ENCODE assay signal across 7 mouse cellular contexts in the genomic region with DNA sequence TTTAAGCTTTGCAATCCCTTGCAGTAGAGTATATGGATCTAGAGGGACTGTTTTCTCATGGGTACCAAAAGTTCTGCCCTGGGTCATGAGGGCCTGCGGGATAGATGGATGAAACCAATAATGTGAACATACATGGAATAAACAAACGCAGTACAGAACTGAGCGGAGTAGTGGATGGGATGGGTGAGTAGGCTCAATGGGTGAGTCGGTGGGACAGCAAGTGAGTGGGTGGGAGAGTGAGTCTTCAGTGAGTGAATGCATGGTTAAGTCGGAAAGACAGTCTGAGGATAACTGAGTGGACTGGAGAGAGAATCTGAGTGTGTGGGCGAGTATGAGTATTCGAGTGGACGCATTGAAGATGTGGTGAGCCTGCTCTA. TPM values are rescaled to one million over a fixed set of nuclear protein-coding genes. Genes with fewer than 3 reads are reported as not detected.
DNase-seq lines count a peak whose midpoint lies in the region; ATAC-seq and TF ChIP-seq lines count a peak whose summit lies in the region.

No protein-coding gene starts in this region.

- no peaks in the 10 kb centered on the region for H3K36me3 ChIP-seq in lung, embryonic 15.5 days
- H3K36me3 ChIP-seq in forebrain, embryonic 13.5 days (ENCODE audit: poor library complexity, severe bottlenecking), result no peaks in the 10 kb centered on the region
- H3K36me3 ChIP-seq in limb, embryonic 14.5 days (ENCODE audit: control insufficient read depth, insufficient read depth, low read length), result no peaks in the 10 kb centered on the region
- H3K36me3 ChIP-seq in stomach, embryonic 15.5 days, result no peaks in the 10 kb centered on the region

- H3K4me3 ChIP-seq in lung, embryonic 15.5 days, result peak overlapping the region; percentile 60
- peak overlapping the region; percentile 68 for H3K4me3 ChIP-seq in forebrain, embryonic 13.5 days
- H3K4me3 ChIP-seq in limb, embryonic 14.5 days (replicated peaks; ENCODE audit: low read length), result peak overlapping the region; percentile 84
- peak overlapping the region; percentile 58 for H3K4me3 ChIP-seq in stomach, embryonic 15.5 days (replicated peaks)

- H3K27me3 ChIP-seq in lung, embryonic 15.5 days, result peaks cover 31% of the 10 kb centered on the region
- peaks cover 43% of the 10 kb centered on the region for H3K27me3 ChIP-seq in forebrain, embryonic 13.5 days
- no peaks in the 10 kb centered on the region for H3K27me3 ChIP-seq in limb, embryonic 14.5 days (ENCODE audit: control insufficient read depth, insufficient read depth, low read length)
- H3K27me3 ChIP-seq in stomach, embryonic 15.5 days (replicated peaks), result peaks cover 17% of the 10 kb centered on the region

- 25% methylated on average over 8 of the region's 8 CpGs for WGBS in lung, embryonic 15.5 days
- 28% methylated on average over 8 of the region's 8 CpGs for WGBS in forebrain, embryonic 13.5 days
- WGBS in limb, embryonic 14.5 days, result 28% methylated on average over 8 of the region's 8 CpGs
- WGBS in stomach, embryonic 15.5 days, result 28% methylated on average over 8 of the region's 8 CpGs

- no peak for DNase-seq in lung, postnatal 14 days
- no peak for DNase-seq in limb, embryonic 14.5 days (ENCODE audit: low spot score)
- no peak for DNase-seq in frontal cortex, postnatal 25 days (ENCODE audit: low spot score in 2 of 2)
- no peak for DNase-seq in right cerebral cortex, postnatal 14 days

- H3K9me3 ChIP-seq in lung, embryonic 15.5 days, result no peaks in the 10 kb centered on the region
- no peaks in the 10 kb centered on the region for H3K9me3 ChIP-seq in forebrain, embryonic 13.5 days (replicated peaks)
- H3K9me3 ChIP-seq in limb, embryonic 14.5 days (ENCODE audit: control insufficient read depth, low read length), result no peaks in the 10 kb centered on the region
- no peaks in the 10 kb centered on the region for H3K9me3 ChIP-seq in stomach, embryonic 15.5 days

- ATAC-seq in lung, embryonic 15.5 days (ENCODE audit: borderline replicate concordance, extremely low read depth, low FRiP score, low TSS enrichment), result no peak
- 0 out of 2 replicates have a peak, but pooled peaks have one; percentile 13 for ATAC-seq in forebrain, embryonic 13.5 days
- ATAC-seq in limb, embryonic 14.5 days (ENCODE audit: low FRiP score, low read depth), result no peak
- no peak for ATAC-seq in stomach, embryonic 15.5 days (ENCODE audit: insufficient read depth, low FRiP score, low read depth)

- H3K9ac ChIP-seq in lung, embryonic 15.5 days, result peak overlapping the region; percentile 44; the same call in 1 of the 2 replicates
- H3K9ac ChIP-seq in forebrain, embryonic 13.5 days, result peak overlapping the region; percentile 76
- H3K9ac ChIP-seq in limb, embryonic 14.5 days (ENCODE audit: low read depth, low read length, severe bottlenecking), result peak overlapping the region; percentile 93
- 0 out of 2 replicates have a peak overlapping the region, but pooled peaks have one; percentile 27 for H3K9ac ChIP-seq in stomach, embryonic 15.5 days

- H3K4me1 ChIP-seq in lung, embryonic 15.5 days, result peaks cover 17% of the 10 kb centered on the region
- H3K4me1 ChIP-seq in forebrain, embryonic 13.5 days, result peaks cover 14% of the 10 kb centered on the region
- H3K4me1 ChIP-seq in limb, embryonic 14.5 days (ENCODE audit: control insufficient read depth, insufficient read depth, low read length), result peaks cover 21% of the 10 kb centered on the region
- H3K4me1 ChIP-seq in stomach, embryonic 15.5 days, result 0 out of 2 replicates have a peak, but pooled peaks cover 4% of the 10 kb centered on the region

- TF ChIP-seq POLR2A in limb, embryonic 14.5 days (IDR thresholded peaks at IDR 0.05; ENCODE audit: borderline replicate concordance, extremely low read depth, insufficient read depth, insufficient read length), result no peak

- H3K27ac ChIP-seq in lung, embryonic 15.5 days, result no peak overlapping the region
- no peak overlapping the region for H3K27ac ChIP-seq in forebrain, embryonic 13.5 days
- H3K27ac ChIP-seq in limb, embryonic 14.5 days (replicated peaks; ENCODE audit: low read depth, low read length), result peak overlapping the region; percentile 90; the same call in 1 of the 2 replicates
- no peak overlapping the region for H3K27ac ChIP-seq in stomach, embryonic 15.5 days

- peak overlapping the region; percentile 92 for H3K4me2 ChIP-seq in lung, embryonic 15.5 days
- H3K4me2 ChIP-seq in forebrain, embryonic 13.5 days, result peak overlapping the region; percentile 99
- peak overlapping the region; percentile 56 for H3K4me2 ChIP-seq in limb, embryonic 14.5 days (replicated peaks; ENCODE audit: low read depth, low read length, severe bottlenecking)
- H3K4me2 ChIP-seq in stomach, embryonic 15.5 days, result peak overlapping the region; percentile 90

RNA-seq across cellular contexts. Expression of a gene that starts 0.3 kb away (rescaled TPM):
- polyA plus RNA-seq in lung, embryonic 15.5 days (2015; fragmentation: Nextera tagmentation; extraction: Ambion mirVana), result 3.9 and 4.1 TPM in 2 replicates
- polyA plus RNA-seq in forebrain, embryonic 13.5 days (2015; fragmentation: Nextera tagmentation; extraction: Ambion mirVana), result 0.85 and 1.0 TPM in 2 replicates
- polyA plus RNA-seq in limb, embryonic 14.5 days (2012; rRNA removed), result 27.6 and 32.3 TPM in 2 replicates
- 27.1 and 33.6 TPM in 2 replicates for polyA plus RNA-seq in limb, embryonic 14.5 days (2014; fragmentation: Nextera tagmentation; extraction: Ambion mirVana)
- 1.6 and 2.1 TPM in 2 replicates for polyA plus RNA-seq in stomach, embryonic 15.5 days (2015; fragmentation: Nextera tagmentation; extraction: Ambion mirVana)

RNA-seq across cellular contexts. Expression of a gene that starts 33.2 kb away (rescaled TPM):
- polyA plus RNA-seq in lung, embryonic 15.5 days (2015; fragmentation: Nextera tagmentation; extraction: Ambion mirVana), result 17.9 and 19.1 TPM in 2 replicates
- 16.0 TPM in 2 replicates for polyA plus RNA-seq in forebrain, embryonic 13.5 days (2015; fragmentation: Nextera tagmentation; extraction: Ambion mirVana)
- polyA plus RNA-seq in limb, embryonic 14.5 days (2012; rRNA removed), result 8.7 and 9.5 TPM in 2 replicates
- 12.3 and 14.4 TPM in 2 replicates for polyA plus RNA-seq in limb, embryonic 14.5 days (2014; fragmentation: Nextera tagmentation; extraction: Ambion mirVana)
- polyA plus RNA-seq in stomach, embryonic 15.5 days (2015; fragmentation: Nextera tagmentation; extraction: Ambion mirVana), result 15.6 and 17.2 TPM in 2 replicates

Comparison
In these comparisons a context has a peak if more than half of its experiments do, and no peak if none do; other contexts are left out.
1. H3K9ac ChIP-seq: peak in every context shown above with its lines; median percentile 93 in limb, embryonic 14.5 days; 76 in forebrain, embryonic 13.5 days; 44 in lung, embryonic 15.5 days; 27 in stomach, embryonic 15.5 days.